Mouse (Mus musculus) E14TG2a.4 (cell line): ENCODE measurements around the gene Atp5c1.

Source experiments
- CTCF ChIP-seq: conservative IDR thresholded peaks from 2 replicates; pipeline ENCODE4 v1.5.1; 2014; ENCODE audit warnings: low read length
- NANOG ChIP-seq: IDR thresholded peaks from 2 replicates; pipeline ENCODE4 v1.6.1; 2014; ENCODE audit warnings: borderline replicate concordance, low read length, mixed read lengths
- POU5F1 ChIP-seq: IDR thresholded peaks from 2 replicates; pipeline ENCODE4 v1.6.1; 2014; ENCODE audit warnings: low read length, borderline replicate concordance

DNA sequence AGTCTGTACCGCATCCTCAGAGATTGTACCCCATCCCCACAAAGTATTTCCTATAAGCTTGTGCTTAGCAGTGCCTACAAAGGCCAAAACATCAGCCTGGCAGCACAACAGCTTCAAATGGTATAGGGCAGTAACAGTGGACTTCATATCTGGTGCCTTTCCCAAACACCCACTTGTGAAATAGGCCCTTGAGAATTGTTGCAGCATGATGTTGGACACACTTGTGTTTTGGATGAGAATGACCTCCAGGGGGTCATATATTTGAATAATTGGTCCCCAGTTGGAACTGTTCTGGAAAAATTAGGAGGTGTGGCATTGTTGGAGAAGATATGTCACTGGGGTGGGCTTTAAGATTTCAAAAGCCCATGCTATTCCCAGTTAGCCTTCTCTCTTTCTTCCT lies 28.3 kb downstream of the Atp5c1 start:
- TF ChIP-seq CTCF (no peak), POU5F1 (no peak), NANOG (no peak)
